Mouse (Mus musculus) liver, embryonic 14.5 days (tissue): ENCODE measurements around the gene Hibadh. TPM values are rescaled to one million over a fixed set of nuclear protein-coding genes. Genes with fewer than 3 reads are reported as not detected.
"Not testable (repeated sequence)": the region's sequence is repeated elsewhere in the genome, so short reads cannot be mapped to it uniquely, and the experiment has no call there.

Source experiments
- ATAC-seq: fragments of 200-750 bp; cut with Nextera tagmentation; 2 replicates; pipeline ENCODE4 v1.8.0; 2017; ENCODE audit warnings: moderate number of reproducible peaks, mild to moderate bottlenecking, moderate library complexity; ENCODE audit not compliant: insufficient read depth
- DNase-seq, 3 experiments: peaks; one replicate each; pipeline ENCODE4 v3.0.0-alpha.2; 2012 to 2013; ENCODE audit warnings: low read depth in 3 of 3, low spot score in 3 of 3
- H3K27ac ChIP-seq: fragments of 300-500 bp; sonication (generic); 2 replicates; pipeline ENCODE4 v1.5.1; 2014; ENCODE audit warnings: moderate library complexity, mild to moderate bottlenecking, control low read depth, inconsistent platforms
- H3K27me3 ChIP-seq: fragments of 300-500 bp; sonication (generic); 2 replicates; pipeline ENCODE4 v1.6.1; 2014; ENCODE audit warnings: mild to moderate bottlenecking, low read length, moderate library complexity; ENCODE audit not compliant: control insufficient read depth, insufficient read depth
- H3K36me3 ChIP-seq: fragments of 300-500 bp; sonication (generic); replicated peaks from 2 replicates; pipeline ENCODE4 v1.6.1; 2014; ENCODE audit warnings: low read depth; ENCODE audit not compliant: control insufficient read depth, insufficient read depth
- H3K4me1 ChIP-seq, 2 experiments: fragments of 200-500 bp in 1 of 2; fragments of 300-500 bp in 1 of 2; sonication (generic) in 1 of 2; replicated peaks; 2 replicates each; pipeline ENCODE4 v1.6.1; 2012 to 2014; ENCODE audit warnings: antibody characterized with exemption in 1 of 2, inconsistent platforms in 1 of 2, low read length in 1 of 2; ENCODE audit not compliant: control insufficient read depth in 2 of 2, insufficient read depth in 2 of 2
- H3K4me2 ChIP-seq: fragments of 300-500 bp; sonication (generic); 2 replicates; pipeline ENCODE4 v1.6.1; 2014; ENCODE audit warnings: low read depth, mild to moderate bottlenecking, control low read depth, moderate library complexity
- H3K4me3 ChIP-seq, 2 experiments: fragments of 200-500 bp in 1 of 2; fragments of 300-500 bp in 1 of 2; sonication (generic) in 1 of 2; 2 replicates each; pipeline ENCODE4 v1.5.1; 2012 to 2014; ENCODE audit warnings: low read depth in 2 of 2, low read length in 2 of 2, mild to moderate bottlenecking in 2 of 2, control low read depth in 1 of 2, inconsistent platforms in 1 of 2, moderate library complexity in 1 of 2; ENCODE audit not compliant: insufficient read depth in 1 of 2
- H3K9ac ChIP-seq: fragments of 300-500 bp; sonication (generic); replicated peaks from 2 replicates; pipeline ENCODE4 v1.6.1; 2014; ENCODE audit warnings: mild to moderate bottlenecking, control low read depth, moderate library complexity
- H3K9me3 ChIP-seq: fragments of 300-500 bp; sonication (generic); 2 replicates; pipeline ENCODE4 v1.6.1; 2016; ENCODE audit warnings: low read length, mixed read lengths; ENCODE audit not compliant: control insufficient read depth
- CTCF ChIP-seq: IDR thresholded peaks from 2 replicates; pipeline ENCODE4 v1.5.1; 2016; ENCODE audit warnings: antibody characterized with exemption, low read depth, control low read depth
- EP300 ChIP-seq: IDR thresholded peaks from 2 replicates; pipeline ENCODE4 v1.6.1; 2016; ENCODE audit warnings: antibody characterized with exemption, low read depth
- WGBS: fragments of 180-500 bp; shearing (Covaris S2); extraction: QIAGEN DNeasy Blood & Tissue Kit; methylation state at CpG from one replicate; pipeline ENCODE4 v1.1.7; 2014; ENCODE audit not compliant: insufficient replicate concordance; 5-methylcytosine and 5-hydroxymethylcytosine counted together
- polyA plus RNA-seq, 2 experiments: library from polyadenylated mRNA; depleted of rRNA in 1 of 2; stranded (reverse) in 1 of 2; unstranded in 1 of 2; fragments of >200 nt; fragmentation: Nextera tagmentation in 1 of 2; extraction: Ambion mirVana in 1 of 2; gene quantifications; 2 replicates each; pipeline versions ENCODE4 v1.2.1 to v1.2.3; 2012 to 2014

The Hibadh gene
- polyA plus RNA-seq, 2 experiments = 26.6 to 41.7 TPM

GRCm38 (mm10) chr6:52679565-52679964 is 39.4 kb upstream of the Hibadh start:
- Histone ChIP-seq H3K9me3 (no peaks in the 10 kb centered on the region), H3K9ac (no peak overlapping the region), H3K36me3 (no peaks in the 10 kb centered on the region), H3K27ac (no peak overlapping the region), H3K27me3 (no peaks in the 10 kb centered on the region), H3K4me3 (no peak overlapping the region), H3K4me1 (peaks cover 0 to 4% of the 10 kb centered on the region in 2 experiments; a peak in 1 of 4 replicates), H3K4me2 (no peak overlapping the region)
- 65% methylated on average over 9 of the region's 9 CpGs for WGBS
- DNase-seq (no peak), ATAC-seq (no peak)
- no peak for TF ChIP-seq CTCF

DNA sequence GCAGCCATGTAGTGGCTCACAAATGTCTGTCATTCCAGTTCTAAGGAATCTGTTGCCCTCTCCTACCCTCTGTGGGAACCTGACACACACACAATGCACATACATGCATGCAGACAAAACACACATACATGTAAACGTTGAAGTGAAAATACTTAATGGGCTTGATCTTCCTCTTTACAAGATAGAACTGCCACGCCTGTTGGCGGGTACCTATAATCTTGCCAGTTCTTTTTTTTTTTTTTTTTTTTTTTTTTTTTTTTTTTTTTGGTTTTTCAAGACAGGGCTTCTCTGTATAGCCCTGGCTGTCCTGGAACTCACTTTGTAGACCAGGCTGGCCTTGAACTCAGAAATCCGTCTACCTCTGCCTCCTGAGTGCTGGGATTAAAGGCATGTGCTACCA is 37.3 kb upstream of the Hibadh start:
- 46% methylated on average over 4 of the region's 4 CpGs for WGBS
- ATAC-seq = not testable (repeated sequence)

GRCm38 (mm10) chr6:52675222-52675921 is 35.2 kb upstream of the Hibadh start:
- Histone ChIP-seq H3K36me3 (no peaks in the 10 kb centered on the region), H3K4me1 (peaks cover 0 to 4% of the 10 kb centered on the region in 2 experiments; a peak in 1 of 4 replicates), H3K4me3 (no peak overlapping the region), H3K27me3 (no peaks in the 10 kb centered on the region), H3K27ac (no peak overlapping the region), H3K9ac (no peak overlapping the region), H3K9me3 (no peaks in the 10 kb centered on the region), H3K4me2 (no peak overlapping the region)
- 53% methylated on average over 4 of the region's 4 CpGs for WGBS
- ATAC-seq (no peak), DNase-seq (no peak)
- TF ChIP-seq CTCF (no peak), EP300 (no peak)

More for the DNA sequence above, 37.3 kb upstream of the Hibadh start:
- H3K4me3 ChIP-seq, DNase-seq, H3K9ac ChIP-seq, H3K4me2 ChIP-seq, H3K36me3 ChIP-seq, H3K4me1 ChIP-seq, H3K27me3 ChIP-seq, H3K9me3 ChIP-seq, H3K27ac ChIP-seq: not testable (repeated sequence)

- H3K27me3 ChIP-seq = no peaks in the 10 kb centered on the region
- H3K4me1 ChIP-seq = peaks cover 0 to 4% of the 10 kb centered on the region in 2 experiments; a peak in 1 of 4 replicates
- TF ChIP-seq CTCF = no peak
- TF ChIP-seq EP300 = no peak
- no peaks in the 10 kb centered on the region for H3K9me3 ChIP-seq
- WGBS = 67% methylated on average over 12 of the region's 12 CpGs
- H3K36me3 ChIP-seq = no peaks in the 10 kb centered on the region
- H3K9ac ChIP-seq = no peak overlapping the region
- H3K4me2 ChIP-seq = no peak overlapping the region
- DNase-seq (no peak), ATAC-seq (no peak)
- H3K27ac ChIP-seq = no peak overlapping the region
- no peak overlapping the region for H3K4me3 ChIP-seq
These were observed 34.4 kb upstream of the Hibadh start for GRCm38 (mm10) chr6:52674541-52674940.

DNA sequence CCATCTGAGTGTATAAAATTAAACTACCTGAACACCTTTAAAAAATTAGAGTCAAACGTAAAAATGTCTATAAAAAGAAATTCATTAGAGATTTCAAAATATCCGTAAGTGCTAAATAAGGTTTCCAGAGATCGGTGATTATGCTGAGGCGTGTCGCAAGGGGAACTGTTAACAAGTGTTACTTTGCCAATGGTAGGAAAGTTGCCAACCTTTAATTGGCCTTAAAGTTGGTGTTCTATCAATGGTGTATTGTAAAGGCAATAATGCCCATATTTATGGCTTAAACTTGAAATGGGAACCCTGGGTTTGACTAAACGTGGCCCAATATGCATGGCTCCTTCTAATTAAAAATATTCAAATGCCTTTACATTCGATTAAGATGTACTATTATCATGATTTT is 33.5 kb upstream of the Hibadh start:
- H3K4me3 ChIP-seq = no peak overlapping the region
- no peak overlapping the region for H3K9ac ChIP-seq
- peaks cover 0 to 4% of the 10 kb centered on the region in 2 experiments; a peak in 1 of 4 replicates for H3K4me1 ChIP-seq
- no peaks in the 10 kb centered on the region for H3K36me3 ChIP-seq
- ATAC-seq (no peak), DNase-seq (no peak)
- no peak overlapping the region for H3K27ac ChIP-seq
- no peak overlapping the region for H3K4me2 ChIP-seq
- whole genome bisulfite sequencing = 72% methylated on average over 7 of the region's 7 CpGs
- no peaks in the 10 kb centered on the region for H3K27me3 ChIP-seq
- H3K9me3 ChIP-seq = no peaks in the 10 kb centered on the region
- TF ChIP-seq EP300 (no peak), CTCF (no peak)
